Mouse (Mus musculus): ENCODE measurements around the gene Gm20792.
"Not testable (repeated sequence)": the region's sequence is repeated elsewhere in the genome, so short reads cannot be mapped to it uniquely, and the experiment has no call there.

Gene Gm20792

DNA sequence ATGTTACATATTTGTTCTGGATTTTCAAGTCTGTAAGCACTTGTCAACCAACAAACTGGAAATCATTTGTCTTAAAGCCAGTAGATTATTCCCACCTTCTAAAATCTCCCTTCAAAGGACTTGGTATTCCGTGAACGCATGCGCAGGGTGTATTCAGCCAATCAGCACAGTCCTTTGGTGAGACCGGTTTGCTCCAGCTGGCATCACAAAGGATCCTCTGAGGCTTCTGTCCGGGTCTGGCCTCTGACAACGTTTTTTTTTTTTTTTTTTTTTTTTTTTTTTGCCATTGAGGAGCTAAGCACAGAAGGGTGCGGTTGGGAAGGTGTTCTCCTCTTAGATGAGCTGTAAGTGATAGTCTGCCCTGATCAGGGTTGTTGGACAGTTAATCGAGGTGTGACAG lies at the start of gene Gm20792:
Gene Gm20792 (plus strand): TSS at position 301 of the 400 bp plus-strand sequence.
- DNase-seq (ENCODE audit: low spot score in 2 of 2) = not testable (repeated sequence)

Data from urinary bladder, adult 18-20 months (tissue).